Mouse (Mus musculus) MEL (cell line): ENCODE measurements around the gene Nfrkb.

Experiments used
- CTCF ChIP-seq, 3 experiments: IDR thresholded peaks in 2 of 3; conservative IDR thresholded peaks in 1 of 3; 2 replicates each; pipeline ENCODE4 v1.5.1; 2011 to 2012; ENCODE audit warnings: low read length in 3 of 3, low read depth in 2 of 3, mild to moderate bottlenecking in 2 of 3, improper control_type of control experiment in 1 of 3, inconsistent platforms in 1 of 3, mixed read lengths in 1 of 3, moderate library complexity in 1 of 3; ENCODE audit not compliant: control insufficient read depth in 1 of 3, insufficient read depth in 1 of 3, poor library complexity in 1 of 3, severe bottlenecking in 1 of 3
- GATA1 ChIP-seq: IDR thresholded peaks from 2 replicates; pipeline ENCODE4 v1.6.1; 2011; ENCODE audit warnings: low read depth, low read length, improper control_type of control experiment
- JUND ChIP-seq: IDR thresholded peaks from 2 replicates; pipeline ENCODE4 v1.6.1; 2011; ENCODE audit warnings: low read depth, mild to moderate bottlenecking, improper control_type of control experiment, low read length
- MAFK ChIP-seq: IDR thresholded peaks from 2 replicates; pipeline ENCODE4 v1.6.1; 2011; ENCODE audit warnings: low read depth, mild to moderate bottlenecking, low read length, improper control_type of control experiment, borderline replicate concordance
- MYC ChIP-seq: IDR thresholded peaks from 2 replicates; pipeline ENCODE4 v1.6.1; 2011; ENCODE audit warnings: low read depth, mild to moderate bottlenecking, low read length, improper control_type of control experiment, moderate library complexity
- POLR2A ChIP-seq, 2 experiments: IDR thresholded peaks; 2 replicates each; pipeline ENCODE4 v1.6.1; 2011 to 2012; ENCODE audit warnings: low read length in 2 of 2, mild to moderate bottlenecking in 2 of 2, control low read depth in 1 of 2, improper control_type of control experiment in 1 of 2, low read depth in 1 of 2, moderate library complexity in 1 of 2; ENCODE audit not compliant: control insufficient read depth in 1 of 2, insufficient read depth in 1 of 2, poor library complexity in 1 of 2
- POLR2AphosphoS5 ChIP-seq: IDR thresholded peaks from 2 replicates; pipeline ENCODE4 v1.6.1; 2012; ENCODE audit warnings: low read depth, borderline replicate concordance, mild to moderate bottlenecking, inconsistent platforms, low read length, moderate library complexity, mixed read lengths
- SIN3A ChIP-seq: IDR thresholded peaks from 2 replicates; pipeline ENCODE4 v1.6.1; 2012; ENCODE audit warnings: low read length, improper control_type of control experiment, inconsistent platforms
- USF1 ChIP-seq: IDR thresholded peaks from 2 replicates; pipeline ENCODE4 v1.6.1; 2014; ENCODE audit warnings: low read depth, mild to moderate bottlenecking, inconsistent platforms, low read length, improper control_type of control experiment, moderate library complexity
- USF2 ChIP-seq, 2 experiments: IDR thresholded peaks; 2 replicates each; pipeline ENCODE4 v1.6.1; 2011 to 2012; ENCODE audit warnings: improper control_type of control experiment in 2 of 2, low read length in 2 of 2, borderline replicate concordance in 1 of 2, inconsistent platforms in 1 of 2, low read depth in 1 of 2, mild to moderate bottlenecking in 1 of 2; ENCODE audit not compliant: insufficient read depth in 1 of 2
- ZC3H11A ChIP-seq: IDR thresholded peaks from 2 replicates; pipeline ENCODE4 v1.6.1; 2012; ENCODE audit warnings: low read depth, mild to moderate bottlenecking, inconsistent platforms, low read length, improper control_type of control experiment

- TF ChIP-seq POLR2A (IDR thresholded peaks at IDR 0.05; ENCODE audit: control insufficient read depth in 1 of 2, insufficient read depth in 1 of 2, low read depth in 1 of 2, low read length in 2 of 2, poor library complexity in 1 of 2): no peak
- no peak for TF ChIP-seq USF1
- no peak for TF ChIP-seq JUND
- no peak for TF ChIP-seq SIN3A
- TF ChIP-seq CTCF (IDR thresholded peaks at IDR 0.05 in 2 of 3, conservative IDR thresholded peaks at IDR 0.05 in 1 of 3; ENCODE audit: control insufficient read depth in 1 of 3, insufficient read depth in 1 of 3, low read depth in 2 of 3, low read length in 3 of 3, poor library complexity in 1 of 3, severe bottlenecking in 1 of 3): no peak
- no peak for TF ChIP-seq GATA1
- TF ChIP-seq POLR2AphosphoS5: no peak
- no peak for TF ChIP-seq MYC
- no peak for TF ChIP-seq USF2 (IDR thresholded peaks at IDR 0.05; ENCODE audit: borderline replicate concordance in 1 of 2, insufficient read depth in 1 of 2, low read depth in 1 of 2, low read length in 2 of 2)
- no peak for TF ChIP-seq MAFK
- no peak for TF ChIP-seq ZC3H11A
Measured at GRCm38 (mm10) chr9:31463692-31464474, 77.9 kb downstream of the Nfrkb start, which contains the start of gene Tmem45b.
